Mouse (Mus musculus) stomach, embryonic 14.5 days (tissue): ENCODE measurements at regions not wholly inside any gene's neighbourhood (a gene's known extent, or its start where the extent isn't known, plus 50 kb on each side); places are given as distances from the start of the nearest gene placed in this dataset.

Source experiments
- ATAC-seq: fragments of 200-750 bp; cut with Nextera tagmentation; 2 replicates; pipeline ENCODE4 v1.8.0; 2017; ENCODE audit warnings: low read depth, moderate TSS enrichment; ENCODE audit not compliant: insufficient number of reproducible peaks, insufficient read depth, low FRiP score
- H3K27ac ChIP-seq: fragments of 300-500 bp; sonication (generic); 2 replicates; pipeline ENCODE4 v1.5.1; 2014; ENCODE audit warnings: mild to moderate bottlenecking, low read length, moderate library complexity, mixed read lengths
- H3K27me3 ChIP-seq: fragments of 300-500 bp; sonication (generic); 2 replicates; pipeline ENCODE4 v1.6.1; 2014; ENCODE audit warnings: low read length, control low read depth, mixed read lengths; ENCODE audit not compliant: control insufficient read depth, insufficient read depth
- H3K36me3 ChIP-seq: fragments of 300-500 bp; sonication (generic); 2 replicates; pipeline ENCODE4 v1.6.1; 2014; ENCODE audit warnings: mild to moderate bottlenecking, control low read depth, low read length, moderate library complexity, mixed read lengths; ENCODE audit not compliant: control insufficient read depth, insufficient read depth
- H3K4me1 ChIP-seq: fragments of 300-500 bp; sonication (generic); 2 replicates; pipeline ENCODE4 v1.6.1; 2014; ENCODE audit warnings: low read length, control low read depth, mixed read lengths; ENCODE audit not compliant: control insufficient read depth, insufficient read depth
- H3K4me2 ChIP-seq: fragments of 300-500 bp; sonication (generic); replicated peaks from 2 replicates; pipeline ENCODE4 v1.6.1; 2014; ENCODE audit warnings: low read depth, low read length, control low read depth
- H3K4me3 ChIP-seq: fragments of 300-500 bp; sonication (generic); 2 replicates; pipeline ENCODE4 v1.5.1; 2014; ENCODE audit warnings: low read depth, low read length, control low read depth
- H3K9ac ChIP-seq: fragments of 300-500 bp; sonication (generic); replicated peaks from 2 replicates; pipeline ENCODE4 v1.6.1; 2014; ENCODE audit warnings: low read depth, mild to moderate bottlenecking, control low read depth, low read length, moderate library complexity, mixed read lengths
- H3K9me3 ChIP-seq: fragments of 300-500 bp; sonication (generic); 2 replicates; pipeline ENCODE4 v1.6.1; 2016; ENCODE audit warnings: low read depth, low read length, control low read depth; ENCODE audit not compliant: control insufficient read depth
- WGBS: fragments of 180-500 bp; shearing (Covaris S2); extraction: QIAGEN DNeasy Blood & Tissue Kit; methylation state at CpG from one replicate; pipeline ENCODE4 v1.1.7; 2014; 5-methylcytosine and 5-hydroxymethylcytosine counted together

- no peaks in the 10 kb centered on the region for H3K27me3 ChIP-seq
- H3K4me3 ChIP-seq = no peak overlapping the region
- H3K4me2 ChIP-seq = no peak overlapping the region
- H3K27ac ChIP-seq = no peak overlapping the region
- no peaks in the 10 kb centered on the region for H3K36me3 ChIP-seq
- no peak for ATAC-seq
- no peaks in the 10 kb centered on the region for H3K4me1 ChIP-seq
- H3K9me3 ChIP-seq = no peaks in the 10 kb centered on the region
- no peak overlapping the region for H3K9ac ChIP-seq
Observed at GRCm38 (mm10) chr17:88910144-88910543, 118.4 kb upstream of the Lhcgr start.

GRCm38 (mm10) chr17:88901742-88902141 is 110.0 kb upstream of the Lhcgr start:
- no peaks in the 10 kb centered on the region for H3K27me3 ChIP-seq
- no peak overlapping the region for H3K27ac ChIP-seq
- H3K9ac ChIP-seq = no peak overlapping the region
- H3K4me3 ChIP-seq = no peak overlapping the region
- ATAC-seq = no peak
- no peaks in the 10 kb centered on the region for H3K9me3 ChIP-seq
- 65% methylated on average over 1 of the region's 1 CpGs for WGBS
- no peaks in the 10 kb centered on the region for H3K36me3 ChIP-seq
- no peaks in the 10 kb centered on the region for H3K4me1 ChIP-seq
- H3K4me2 ChIP-seq = no peak overlapping the region

- no peak for ATAC-seq
- H3K9me3 ChIP-seq = no peaks in the 10 kb centered on the region
- no peaks in the 10 kb centered on the region for H3K27me3 ChIP-seq
- H3K4me1 ChIP-seq = no peaks in the 10 kb centered on the region
- no peak overlapping the region for H3K4me2 ChIP-seq
- no peak overlapping the region for H3K27ac ChIP-seq
- no peak overlapping the region for H3K9ac ChIP-seq
- no peak overlapping the region for H3K4me3 ChIP-seq
- H3K36me3 ChIP-seq = no peaks in the 10 kb centered on the region
- WGBS = 85% methylated on average over 2 of the region's 2 CpGs
Observed at GRCm38 (mm10) chr17:88900904-88901303, 109.1 kb upstream of the Lhcgr start.

GRCm38 (mm10) chr17:88898705-88899668 is 107.2 kb upstream of the Lhcgr start:
- Histone ChIP-seq H3K9me3 (no peaks in the 10 kb centered on the region), H3K4me1 (no peaks in the 10 kb centered on the region), H3K36me3 (no peaks in the 10 kb centered on the region), H3K27me3 (no peaks in the 10 kb centered on the region), H3K27ac (no peak overlapping the region), H3K4me2 (no peak overlapping the region), H3K4me3 (no peak overlapping the region), H3K9ac (no peak overlapping the region)
- ATAC-seq = no peak
- 69% methylated on average over 11 of the region's 11 CpGs for WGBS

- no peak overlapping the region for H3K27ac ChIP-seq
- no peaks in the 10 kb centered on the region for H3K4me1 ChIP-seq
- no peaks in the 10 kb centered on the region for H3K9me3 ChIP-seq
- H3K4me2 ChIP-seq = no peak overlapping the region
- H3K36me3 ChIP-seq = no peaks in the 10 kb centered on the region
- H3K9ac ChIP-seq = no peak overlapping the region
- no peak overlapping the region for H3K4me3 ChIP-seq
- H3K27me3 ChIP-seq = no peaks in the 10 kb centered on the region
- ATAC-seq = no peak
Observed at GRCm38 (mm10) chr17:88893451-88893850, 101.7 kb upstream of the Lhcgr start.

GRCm38 (mm10) chr17:88885526-88885925 is 93.7 kb upstream of the Lhcgr start:
- Histone ChIP-seq H3K27me3 (no peaks in the 10 kb centered on the region), H3K27ac (no peak overlapping the region), H3K36me3 (no peaks in the 10 kb centered on the region), H3K4me1 (no peaks in the 10 kb centered on the region), H3K9me3 (no peaks in the 10 kb centered on the region), H3K4me3 (no peak overlapping the region), H3K9ac (no peak overlapping the region), H3K4me2 (no peak overlapping the region)
- no peak for ATAC-seq
- 84% methylated on average over 3 of the region's 3 CpGs for WGBS

- no peak overlapping the region for H3K4me3 ChIP-seq
- no peak overlapping the region for H3K4me2 ChIP-seq
- ATAC-seq = no peak
- H3K4me1 ChIP-seq = no peaks in the 10 kb centered on the region
- 92% methylated on average over 1 of the region's 1 CpGs for WGBS
- no peak overlapping the region for H3K9ac ChIP-seq
- H3K36me3 ChIP-seq = no peaks in the 10 kb centered on the region
- H3K27me3 ChIP-seq = no peaks in the 10 kb centered on the region
- H3K9me3 ChIP-seq = no peaks in the 10 kb centered on the region
- H3K27ac ChIP-seq = no peak overlapping the region
Observed at GRCm38 (mm10) chr17:88879736-88880135, 87.9 kb upstream of the Lhcgr start.

- ATAC-seq = no peak
- Histone ChIP-seq H3K27me3 (no peaks in the 10 kb centered on the region), H3K4me3 (no peak overlapping the region), H3K4me2 (no peak overlapping the region), H3K36me3 (no peaks in the 10 kb centered on the region), H3K9me3 (no peaks in the 10 kb centered on the region), H3K4me1 (no peaks in the 10 kb centered on the region), H3K27ac (no peak overlapping the region), H3K9ac (no peak overlapping the region)
- WGBS = 85% methylated on average over 4 of the region's 4 CpGs
Observed at GRCm38 (mm10) chr17:88870342-88870985, 78.7 kb upstream of the Lhcgr start.
